Mouse (Mus musculus): ENCODE data around the gene Zfp507. TPM values are rescaled to one million over a fixed set of nuclear protein-coding genes. Genes with fewer than 3 reads are reported as not detected.

Gene Zfp507
- polyA plus RNA-seq, 1 experiment from 2014 or later, result 16.3 TPM

GRCm38 (mm10) chr7:35733313-35734050 is 69.3 kb downstream of the Zfp507 start:
- Histone ChIP-seq H3K27ac (ENCODE audit: low read depth, low read length) (no peak overlapping the region), H3K36me3 (ENCODE audit: control insufficient read depth, insufficient read depth, low read length) (peaks cover 18% of the 10 kb centered on the region), H3K4me1 (ENCODE audit: control insufficient read depth, insufficient read depth, low read length) (no peaks in the 10 kb centered on the region), H3K9ac (ENCODE audit: low read length) (no peak overlapping the region), H3K4me3 (ENCODE audit: low read depth, low read length) (no peak overlapping the region), H3K27me3 (ENCODE audit: control insufficient read depth, insufficient read depth, low read length) (no peaks in the 10 kb centered on the region), H3K4me2 (no peak overlapping the region), H3K9me3 (ENCODE audit: control insufficient read depth, low read length) (no peaks in the 10 kb centered on the region)
- ATAC-seq (ENCODE audit: low FRiP score), result no peak
- no peak for DNase-seq (ENCODE audit: low spot score, missing footprints)
- WGBS, result 88% methylated on average over 14 of the region's 14 CpGs

- 80% methylated on average over 10 of the region's 10 CpGs for WGBS
- Histone ChIP-seq H3K9me3 (ENCODE audit: control insufficient read depth, low read length) (no peaks in the 10 kb centered on the region), H3K27ac (ENCODE audit: low read depth, low read length) (no peak overlapping the region), H3K4me1 (ENCODE audit: control insufficient read depth, insufficient read depth, low read length) (no peaks in the 10 kb centered on the region), H3K4me3 (ENCODE audit: low read depth, low read length) (no peak overlapping the region), H3K36me3 (ENCODE audit: control insufficient read depth, insufficient read depth, low read length) (peaks cover 15% of the 10 kb centered on the region), H3K27me3 (ENCODE audit: control insufficient read depth, insufficient read depth, low read length) (no peaks in the 10 kb centered on the region), H3K9ac (ENCODE audit: low read length) (no peak overlapping the region), H3K4me2 (no peak overlapping the region)
- no peak for ATAC-seq (ENCODE audit: low FRiP score)
- no peak for DNase-seq (ENCODE audit: low spot score, missing footprints)
These were observed 70.2 kb downstream of the Zfp507 start for GRCm38 (mm10) chr7:35732585-35733059.

DNA sequence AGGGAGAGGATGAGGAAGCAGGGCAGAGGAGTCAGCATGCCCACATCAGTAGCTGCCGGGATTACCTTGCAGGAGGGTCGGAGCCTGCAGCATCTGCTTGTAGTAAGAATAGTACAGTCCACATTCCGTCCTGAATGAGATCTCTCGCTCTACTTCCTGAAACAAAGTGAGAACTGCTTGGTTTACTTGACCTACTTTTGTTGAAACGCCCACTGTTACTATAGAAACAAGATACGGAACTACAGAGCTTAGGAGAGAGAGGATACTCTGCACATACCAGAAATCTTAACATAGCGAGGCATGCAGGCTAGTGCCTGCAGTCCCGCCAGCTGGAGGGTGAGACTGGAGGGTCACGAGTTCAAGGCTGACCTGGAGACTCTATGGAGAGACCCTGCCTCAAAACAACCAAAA is 73.2 kb downstream of the Zfp507 start:
- no peaks in the 10 kb centered on the region for H3K27me3 ChIP-seq (ENCODE audit: control insufficient read depth, insufficient read depth, low read length)
- ATAC-seq (ENCODE audit: low FRiP score) (no peak), DNase-seq (ENCODE audit: low spot score, missing footprints) (no peak)
- no peak overlapping the region for H3K9ac ChIP-seq (ENCODE audit: low read length)
- H3K4me1 ChIP-seq (ENCODE audit: control insufficient read depth, insufficient read depth, low read length), result no peaks in the 10 kb centered on the region
- no peaks in the 10 kb centered on the region for H3K9me3 ChIP-seq (ENCODE audit: control insufficient read depth, low read length)
- peaks cover 21% of the 10 kb centered on the region for H3K36me3 ChIP-seq (ENCODE audit: control insufficient read depth, insufficient read depth, low read length)
- no peak overlapping the region for H3K27ac ChIP-seq (ENCODE audit: low read depth, low read length)
- H3K4me2 ChIP-seq, result no peak overlapping the region
- no peak overlapping the region for H3K4me3 ChIP-seq (ENCODE audit: low read depth, low read length)
- WGBS, result 90% methylated on average over 9 of the region's 9 CpGs

- Histone ChIP-seq H3K4me1 (ENCODE audit: control insufficient read depth, insufficient read depth, low read length) (no peaks in the 10 kb centered on the region), H3K9ac (ENCODE audit: low read length) (no peak overlapping the region), H3K4me3 (ENCODE audit: low read depth, low read length) (no peak overlapping the region), H3K9me3 (ENCODE audit: control insufficient read depth, low read length) (no peaks in the 10 kb centered on the region), H3K27me3 (ENCODE audit: control insufficient read depth, insufficient read depth, low read length) (no peaks in the 10 kb centered on the region), H3K27ac (ENCODE audit: low read depth, low read length) (no peak overlapping the region), H3K4me2 (no peak overlapping the region), H3K36me3 (ENCODE audit: control insufficient read depth, insufficient read depth, low read length) (peaks cover 22% of the 10 kb centered on the region)
- no peak for ATAC-seq (ENCODE audit: low FRiP score)
- WGBS, result 95% methylated on average over 12 of the region's 12 CpGs
- DNase-seq (ENCODE audit: low spot score, missing footprints), result no peak
These were observed 74.4 kb downstream of the Zfp507 start for GRCm38 (mm10) chr7:35728376-35728775.

GRCm38 (mm10) chr7:35723035-35723434 is 79.8 kb downstream of the Zfp507 start:
- ATAC-seq (ENCODE audit: low FRiP score), result no peak
- Histone ChIP-seq H3K9me3 (ENCODE audit: control insufficient read depth, low read length) (no peaks in the 10 kb centered on the region), H3K36me3 (ENCODE audit: control insufficient read depth, insufficient read depth, low read length) (peaks cover 23% of the 10 kb centered on the region), H3K4me1 (ENCODE audit: control insufficient read depth, insufficient read depth, low read length) (no peaks in the 10 kb centered on the region), H3K4me3 (ENCODE audit: low read depth, low read length) (no peak overlapping the region), H3K27me3 (ENCODE audit: control insufficient read depth, insufficient read depth, low read length) (no peaks in the 10 kb centered on the region), H3K4me2 (no peak overlapping the region), H3K9ac (ENCODE audit: low read length) (no peak overlapping the region), H3K27ac (ENCODE audit: low read depth, low read length) (no peak overlapping the region)
- no peak for DNase-seq (ENCODE audit: low spot score, missing footprints)
- 92% methylated on average over 2 of the region's 2 CpGs for WGBS

Other genes with a start within 250 kb of the Zfp507 start
- 43.2 and 46.1 TPM in 2 replicates for gene Nudt19, start 246.7 kb downstream of the Zfp507 start, polyA plus RNA-seq (2014; fragmentation: Nextera tagmentation; extraction: Ambion mirVana)
- gene Rgs9bp, start 217.4 kb downstream of the Zfp507 start, polyA plus RNA-seq (2014; fragmentation: Nextera tagmentation; extraction: Ambion mirVana), result 0.11 and 0.45 TPM in 2 replicates
- 27.0 and 31.0 TPM in 2 replicates for gene Ankrd27, start 216.8 kb downstream of the Zfp507 start, polyA plus RNA-seq (2014; fragmentation: Nextera tagmentation; extraction: Ambion mirVana)
- gene Pdcd5, start 155.5 kb downstream of the Zfp507 start, polyA plus RNA-seq (2014; fragmentation: Nextera tagmentation; extraction: Ambion mirVana), result 307 and 310 TPM in 2 replicates
- 37.2 and 38.5 TPM in 2 replicates for gene Dpy19l3, start 48.5 kb downstream of the Zfp507 start, polyA plus RNA-seq (2014; fragmentation: Nextera tagmentation; extraction: Ambion mirVana)

Measured in midbrain, embryonic 11.5 days (tissue).